Mouse (Mus musculus): ENCODE data around the gene Med12l.

Med12l gene

GRCm38 (mm10) chr3:59222303-59222702, 216.7 kb downstream of the Med12l start:
- no peak for ATAC-seq (ENCODE audit: insufficient number of reproducible peaks, low FRiP score, low TSS enrichment)

DNA sequence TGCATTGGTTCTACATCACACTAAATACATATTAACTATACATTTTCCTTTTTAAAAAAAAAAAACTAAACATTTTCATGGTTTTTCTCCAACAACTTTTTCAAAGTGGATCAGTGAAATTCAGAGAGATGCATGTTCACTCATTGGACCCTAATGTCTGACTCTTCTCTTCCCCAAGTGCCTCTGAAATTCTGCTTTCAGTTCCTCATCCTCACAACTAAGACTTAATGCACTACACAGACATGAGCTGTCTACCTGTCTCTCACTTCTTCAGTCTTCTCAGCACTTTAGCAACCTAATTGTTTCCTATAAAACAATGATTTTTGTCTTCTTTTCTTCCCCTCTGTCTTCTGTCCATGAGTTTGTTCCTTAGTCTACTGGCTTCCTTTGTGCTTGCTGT, 219.8 kb downstream of the Med12l start:
- ATAC-seq (ENCODE audit: insufficient number of reproducible peaks, low FRiP score, low TSS enrichment): no peak

DNA sequence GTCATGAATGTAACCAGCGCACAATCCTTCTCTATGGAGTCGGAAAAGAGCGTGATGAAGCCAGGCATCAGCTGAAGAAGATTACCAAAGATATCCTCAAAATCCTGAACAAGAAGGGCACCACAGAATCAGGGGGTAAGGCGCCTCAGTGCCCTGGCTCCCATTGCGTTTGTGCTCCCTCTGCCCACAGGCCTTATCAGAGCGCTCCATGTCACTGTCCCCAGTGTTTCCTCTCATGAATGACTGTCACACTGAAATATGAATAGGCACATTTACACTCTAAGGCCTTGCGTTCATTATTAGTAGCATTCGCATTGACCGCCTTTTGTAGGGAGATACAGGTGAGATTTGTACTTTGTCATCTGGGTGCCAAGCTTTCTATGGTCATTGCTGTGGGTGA, 222.1 kb downstream of the Med12l start:
- no peak for ATAC-seq (ENCODE audit: insufficient number of reproducible peaks, low FRiP score, low TSS enrichment)

GRCm38 (mm10) chr3:59228730-59229551, 223.3 kb downstream of the Med12l start:
- no peak for ATAC-seq (ENCODE audit: insufficient number of reproducible peaks, low FRiP score, low TSS enrichment)

DNA sequence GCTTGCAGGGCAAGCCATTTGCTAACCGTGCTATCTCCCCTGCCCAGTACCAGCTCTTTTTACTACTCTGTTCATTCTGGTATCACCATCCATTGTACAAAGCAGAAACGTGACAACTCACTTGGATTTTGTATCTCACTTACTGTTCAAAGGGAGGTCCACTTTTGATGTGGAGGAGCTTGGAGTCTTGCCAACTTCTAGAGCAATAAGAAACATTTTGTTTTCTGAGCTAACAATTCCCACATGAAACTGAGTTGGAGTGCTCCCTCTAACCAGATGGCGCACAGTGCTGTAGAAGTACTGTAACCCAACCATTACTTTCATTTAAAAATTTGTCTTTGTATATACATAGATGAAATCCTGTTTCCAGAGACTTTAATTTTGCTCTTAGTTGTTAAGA, 225.3 kb downstream of the Med12l start:
- ATAC-seq (ENCODE audit: insufficient number of reproducible peaks, low FRiP score, low TSS enrichment): no peak

DNA sequence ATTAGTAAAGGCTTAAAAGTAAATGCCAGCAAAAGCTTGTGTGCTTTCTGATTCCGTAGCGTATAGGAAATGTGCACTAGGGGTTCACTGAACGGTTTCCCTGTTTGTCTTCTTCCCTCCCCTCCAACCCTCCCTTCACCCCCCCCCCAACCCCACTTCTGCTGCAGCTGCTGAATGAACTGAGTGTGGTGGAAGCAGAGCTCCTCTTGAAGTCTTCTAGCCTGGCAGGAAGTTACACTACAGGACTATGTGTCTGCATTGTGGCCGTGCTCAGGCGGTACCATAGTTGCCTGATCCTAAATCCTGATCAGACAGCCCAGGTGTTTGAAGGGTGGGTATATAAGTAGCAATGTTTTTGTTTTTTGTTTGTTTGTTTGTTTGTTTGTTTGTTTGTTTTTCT, 229.3 kb downstream of the Med12l start:
- no peak for ATAC-seq (ENCODE audit: insufficient number of reproducible peaks, low FRiP score, low TSS enrichment)

GRCm38 (mm10) chr3:59243384-59243783, 237.8 kb downstream of the Med12l start:
- ATAC-seq (ENCODE audit: insufficient number of reproducible peaks, low FRiP score, low TSS enrichment): peak; percentile 84

DNA sequence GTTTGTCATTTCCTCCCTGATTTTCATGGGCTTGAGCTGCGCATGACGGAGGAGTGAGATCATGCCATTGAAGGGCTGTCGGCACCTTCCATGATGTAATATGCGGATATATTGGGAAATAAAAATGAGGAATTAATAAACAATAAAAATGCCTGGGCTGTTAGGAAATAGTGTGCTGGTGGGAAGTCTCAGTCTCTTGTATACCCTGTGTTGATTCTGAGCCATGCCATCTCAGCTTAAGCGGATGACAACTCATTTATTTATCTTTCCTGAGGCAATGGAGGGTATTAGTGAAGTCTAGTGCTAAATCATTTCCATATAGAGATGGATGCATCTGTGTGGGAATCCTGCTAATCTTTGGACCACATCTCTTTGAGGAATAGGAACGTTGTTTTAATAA, 242.4 kb downstream of the Med12l start:
- no peak for ATAC-seq (ENCODE audit: insufficient number of reproducible peaks, low FRiP score, low TSS enrichment)

GRCm38 (mm10) chr3:59250454-59250853, 244.8 kb downstream of the Med12l start:
- no peak for ATAC-seq (ENCODE audit: insufficient number of reproducible peaks, low FRiP score, low TSS enrichment)

DNA sequence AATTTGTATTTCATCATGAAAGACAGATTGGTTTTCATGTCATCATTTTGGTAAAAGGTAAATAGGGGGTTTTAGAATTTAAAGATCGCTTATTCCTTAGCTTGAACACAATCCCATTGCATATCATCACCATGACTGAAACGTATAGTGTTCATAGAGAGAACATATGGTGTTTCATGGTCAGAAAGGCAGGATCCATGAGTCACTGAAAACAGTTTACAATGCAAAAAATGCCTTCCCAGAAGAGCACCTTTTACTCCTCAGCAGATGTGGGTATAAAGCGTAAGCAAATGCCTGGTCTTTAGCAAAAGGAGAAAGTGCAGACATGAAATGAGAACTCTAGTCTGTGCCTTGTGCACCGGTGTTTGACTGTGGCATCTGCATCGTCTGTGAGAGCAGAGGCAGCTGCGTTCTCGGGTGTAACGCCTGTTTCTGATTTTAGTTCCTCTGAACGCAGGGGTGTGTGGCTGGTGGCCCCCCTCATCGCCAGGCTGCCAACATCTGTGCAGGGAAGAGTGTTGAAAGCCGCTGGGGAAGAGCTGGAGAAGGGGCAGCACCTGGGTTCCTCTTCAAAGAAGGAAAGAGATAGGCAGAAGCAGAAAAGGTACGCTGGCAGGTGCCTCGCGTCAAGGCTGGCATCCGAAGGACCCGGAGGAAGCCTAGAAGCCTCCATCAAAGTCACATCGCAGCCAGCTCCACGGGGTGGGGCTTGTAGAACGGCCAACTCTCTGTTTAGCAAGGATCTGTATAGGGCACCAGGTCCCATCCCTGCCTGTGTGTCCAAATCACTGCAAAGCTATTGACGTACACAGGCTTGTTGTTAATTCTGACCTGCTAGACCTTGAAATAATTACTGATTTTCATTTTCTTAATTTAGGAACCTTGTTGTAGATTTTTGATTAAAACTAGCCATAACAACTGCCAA, 252.4 kb downstream of the Med12l start:
- ATAC-seq (ENCODE audit: insufficient number of reproducible peaks, low FRiP score, low TSS enrichment): peak; percentile 45; the same call in 1 of the 2 replicates

DNA sequence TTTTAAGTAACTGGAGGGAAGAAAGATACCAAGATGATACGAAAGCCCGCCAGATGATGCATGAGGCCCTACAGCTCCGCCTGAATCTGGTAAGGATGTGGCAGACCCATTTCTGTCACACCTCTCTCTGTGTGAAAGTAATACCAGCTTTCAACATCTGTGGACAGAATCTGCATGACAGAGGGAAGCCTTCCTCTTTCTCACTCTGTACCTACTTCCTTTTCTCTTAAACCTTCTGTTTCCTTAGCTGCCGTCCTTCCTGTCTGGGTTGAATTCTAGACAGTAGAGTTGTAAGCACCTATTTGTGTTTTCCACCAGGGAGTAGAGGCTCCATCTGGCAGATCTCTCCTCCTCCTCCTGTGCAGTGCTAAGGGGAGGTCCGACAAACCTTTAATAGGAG, 255.1 kb downstream of the Med12l start:
- peak; percentile 45; the same call in 1 of the 2 replicates for ATAC-seq (ENCODE audit: insufficient number of reproducible peaks, low FRiP score, low TSS enrichment)

GRCm38 (mm10) chr3:59261709-59262472, 256.3 kb downstream of the Med12l start:
- no peak for ATAC-seq (ENCODE audit: insufficient number of reproducible peaks, low FRiP score, low TSS enrichment)

- ATAC-seq (ENCODE audit: insufficient number of reproducible peaks, low FRiP score, low TSS enrichment): no peak
Observed at GRCm38 (mm10) chr3:59262704-59263103, 257.1 kb downstream of the Med12l start, which contains the start of gene P2ry12. Gene P2ry12 (minus strand): TSS chr3:59262871.

DNA sequence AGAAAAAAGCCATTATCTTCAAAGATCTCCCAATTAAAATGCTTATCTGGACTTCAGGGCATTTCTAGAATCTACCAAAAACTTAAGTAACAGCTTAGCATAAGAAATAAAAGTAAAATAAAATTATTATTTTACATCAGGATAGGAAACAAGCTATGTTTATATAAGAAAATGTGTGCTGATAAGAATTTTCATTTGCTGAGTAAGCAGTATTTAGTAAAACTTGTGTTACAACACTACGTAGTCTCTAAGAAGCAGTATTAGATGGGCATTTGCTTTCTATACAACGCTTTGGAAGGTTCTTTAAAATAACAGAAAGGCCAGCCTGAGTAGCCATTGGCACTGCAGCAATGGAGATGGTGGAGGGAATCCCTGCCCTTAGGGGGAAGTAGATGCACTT, 257.8 kb downstream of the Med12l start:
- no peak for ATAC-seq (ENCODE audit: insufficient number of reproducible peaks, low FRiP score, low TSS enrichment)

- ATAC-seq (ENCODE audit: insufficient number of reproducible peaks, low FRiP score, low TSS enrichment): no peak
Observed at GRCm38 (mm10) chr3:59263988-59264387, 258.4 kb downstream of the Med12l start.

- ATAC-seq (ENCODE audit: insufficient number of reproducible peaks, low FRiP score, low TSS enrichment): peak; percentile 45; the same call in 1 of the 2 replicates
Observed at GRCm38 (mm10) chr3:59270811-59271210, 265.2 kb downstream of the Med12l start.

DNA sequence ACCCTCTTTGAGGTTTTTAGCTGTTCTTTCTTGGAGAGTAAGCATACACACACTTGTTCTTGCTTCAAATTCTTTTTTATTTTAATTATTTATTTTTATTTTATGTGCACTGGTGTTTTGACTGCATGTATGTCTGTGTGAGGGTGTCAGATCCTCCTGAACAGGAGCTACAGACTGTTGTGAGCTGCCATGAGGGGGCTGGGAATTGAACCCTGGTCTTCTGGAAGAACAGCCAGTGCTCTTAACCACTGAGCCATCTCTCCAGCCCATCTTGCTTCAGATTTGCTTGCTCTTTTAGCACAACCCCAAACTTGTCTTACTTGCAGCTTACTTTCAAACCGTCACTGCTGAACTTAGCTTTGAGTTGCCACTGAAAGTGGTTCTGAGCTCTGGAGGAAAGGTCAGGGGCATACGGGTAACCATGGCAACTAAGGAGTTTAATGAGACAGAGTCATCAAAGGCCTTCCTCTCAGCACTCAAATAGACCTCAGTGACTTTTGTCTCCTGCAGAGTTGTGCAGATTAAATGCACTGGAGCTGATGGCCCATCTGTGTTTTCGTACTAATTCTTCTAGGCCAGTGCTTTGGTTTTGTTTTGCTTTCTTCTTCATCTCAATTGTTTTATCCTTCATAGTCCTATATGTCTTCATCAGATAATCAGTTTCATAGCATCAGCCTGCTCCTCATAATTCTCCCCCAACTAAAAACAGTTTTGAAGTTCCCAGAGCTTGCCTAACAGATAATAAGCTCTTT, 272.1 kb downstream of the Med12l start:
- no peak for ATAC-seq (ENCODE audit: insufficient number of reproducible peaks, low FRiP score, low TSS enrichment)

DNA sequence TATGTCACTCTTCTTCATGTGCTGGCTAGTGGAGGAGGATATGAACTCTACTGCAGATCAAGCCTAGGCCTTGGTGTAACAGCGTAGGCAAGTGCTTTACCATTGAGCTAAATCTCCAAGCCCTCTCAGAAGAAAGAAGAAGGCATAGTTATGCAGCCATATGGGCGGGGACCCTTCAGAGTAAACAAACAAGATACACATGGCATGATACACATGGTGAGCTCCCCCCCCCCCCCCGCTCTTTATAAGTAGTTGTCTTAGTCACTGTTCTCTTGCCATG, 272.6 kb downstream of the Med12l start:
- ATAC-seq (ENCODE audit: insufficient number of reproducible peaks, low FRiP score, low TSS enrichment): no peak

DNA sequence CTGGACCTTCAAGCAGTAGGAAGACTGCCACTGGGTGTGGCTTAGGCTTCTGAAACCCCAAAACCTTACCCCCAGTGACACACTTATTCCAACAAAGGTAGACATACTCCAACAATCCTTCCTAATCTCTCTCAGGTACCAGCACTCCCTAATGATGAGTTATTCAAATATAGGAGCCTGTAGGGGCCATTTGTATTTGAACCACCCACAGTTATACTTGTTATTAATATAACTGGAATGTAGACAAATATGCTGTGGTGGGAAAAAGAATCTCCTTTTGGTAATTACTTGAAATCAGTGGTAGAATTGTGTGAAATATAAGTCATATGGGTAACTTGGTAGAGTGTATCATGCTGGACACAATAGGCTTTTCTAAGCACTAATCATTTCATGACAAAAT, 273.0 kb downstream of the Med12l start:
- no peak for ATAC-seq (ENCODE audit: insufficient number of reproducible peaks, low FRiP score, low TSS enrichment)

DNA sequence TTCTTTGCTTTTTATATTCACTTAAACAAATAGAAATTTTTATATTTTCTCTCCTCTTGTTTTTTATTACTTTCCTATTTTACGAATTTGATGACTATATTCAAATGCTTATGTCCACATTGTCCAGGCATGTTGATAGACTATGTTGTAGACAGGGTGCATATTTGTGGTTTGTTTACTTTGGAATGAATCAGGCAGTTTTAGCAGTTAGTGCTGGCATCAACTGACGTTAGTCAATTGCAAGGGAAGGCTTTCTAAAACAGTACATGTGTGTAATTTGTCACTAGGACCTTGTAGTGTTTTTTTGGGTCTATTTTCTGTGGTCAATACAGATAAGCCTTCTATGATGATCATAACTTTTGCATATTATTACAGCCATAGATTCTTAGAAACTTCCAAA, 284.9 kb downstream of the Med12l start:
- no peak for ATAC-seq (ENCODE audit: insufficient number of reproducible peaks, low FRiP score, low TSS enrichment)

Measured in cerebellum, adult (tissue).